7 mouse cellular contexts compared by ENCODE assay signal in the genomic region with DNA sequence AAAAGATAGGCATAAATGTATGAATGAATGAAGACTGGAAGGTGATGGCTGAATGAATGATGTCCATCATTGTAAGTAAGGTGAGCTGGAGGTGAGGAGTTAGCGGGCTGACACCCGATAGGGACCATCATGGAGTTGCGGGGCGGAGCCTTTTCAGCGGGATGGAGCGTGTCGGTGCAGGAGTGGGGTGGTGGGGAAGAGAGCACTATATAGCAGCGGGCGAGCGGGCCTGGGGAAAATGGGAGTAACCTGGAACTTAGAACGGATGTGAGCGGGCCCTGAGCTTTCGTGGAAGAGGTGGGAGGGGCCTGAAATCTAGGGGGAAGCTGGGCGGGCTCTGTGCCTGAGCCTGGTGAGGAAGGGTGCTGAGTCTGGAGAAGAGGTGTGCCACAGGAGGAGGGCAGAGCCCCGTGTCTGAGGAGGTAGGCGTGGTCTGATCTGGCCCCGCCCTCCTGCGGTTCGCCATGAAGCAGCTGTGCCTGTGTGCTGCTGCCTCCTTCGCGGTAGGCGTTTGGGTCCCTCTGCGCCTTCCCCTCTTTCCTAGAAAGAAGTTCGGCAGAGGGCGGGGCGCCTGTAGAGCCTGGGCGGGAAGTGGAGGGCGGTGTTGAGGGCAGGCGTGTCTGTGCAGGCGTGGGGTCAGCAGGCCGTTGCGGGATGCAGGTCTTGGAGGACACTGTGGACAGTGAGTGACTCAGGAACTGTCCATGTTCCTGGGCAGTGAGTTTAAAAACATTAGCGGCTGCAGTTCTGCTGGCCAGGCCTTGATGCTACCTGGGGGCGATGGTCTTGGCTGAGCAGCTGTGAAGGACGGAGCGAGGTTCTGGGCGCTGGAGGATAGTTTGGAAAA. TPM values are rescaled to one million over a fixed set of nuclear protein-coding genes. Genes with fewer than 3 reads are reported as not detected.
DNase-seq lines count a peak whose midpoint lies in the region; ATAC-seq and TF ChIP-seq lines count a peak whose summit lies in the region.

No protein-coding gene starts in this region.

- TF ChIP-seq CTCF in intestine, postnatal 0 days (IDR thresholded peaks at IDR 0.05; ENCODE audit: low read depth), result no peak

- no peaks in the 10 kb centered on the region for H3K36me3 ChIP-seq in intestine, postnatal 0 days (ENCODE audit: control insufficient read depth, insufficient read depth)
- H3K36me3 ChIP-seq in midbrain, embryonic 11.5 days (ENCODE audit: control insufficient read depth, insufficient read depth, low read length), result no peaks in the 10 kb centered on the region

- 0 out of 2 replicates have a peak overlapping the region, but pooled peaks have one; percentile 5 for H3K9ac ChIP-seq in intestine, postnatal 0 days (ENCODE audit: low read depth, low read length)
- peak overlapping the region; percentile 65 for H3K9ac ChIP-seq in midbrain, embryonic 11.5 days (ENCODE audit: low read length)

- H3K4me2 ChIP-seq in intestine, postnatal 0 days (replicated peaks; ENCODE audit: low read depth), result peak overlapping the region; percentile 72
- H3K4me2 ChIP-seq in midbrain, embryonic 11.5 days, result peak overlapping the region; percentile 67

- H3K4me1 ChIP-seq in intestine, postnatal 0 days (replicated peaks; ENCODE audit: control insufficient read depth, insufficient read depth, low read length), result no peaks in the 10 kb centered on the region
- peaks cover 8% of the 10 kb centered on the region for H3K4me1 ChIP-seq in midbrain, embryonic 11.5 days (ENCODE audit: control insufficient read depth, insufficient read depth, low read length)

- peak overlapping the region; percentile 39 for H3K4me3 ChIP-seq in intestine, postnatal 0 days (ENCODE audit: low read depth, low read length)
- H3K4me3 ChIP-seq in midbrain, embryonic 11.5 days (ENCODE audit: low read depth, low read length), result peak overlapping the region; percentile 38

- DNase-seq in adrenal gland, postnatal 14 days, result peak; percentile 92
- DNase-seq in embryo, embryonic 9.5 days (ENCODE audit: extremely low spot score), result peak; percentile 89
- peak; percentile 80 for DNase-seq in left cerebral cortex, postnatal 4 days
- DNase-seq in midbrain, embryonic 11.5 days (ENCODE audit: low spot score, missing footprints), result peak; percentile 97
- peak; percentile 84 for DNase-seq in right cerebral cortex, postnatal 4 days

- peak; percentile 96 for ATAC-seq in granulocyte monocyte progenitor cell, adult 5-6 weeks (replicated peaks; ENCODE audit: poor library complexity, severe bottlenecking)
- peak; percentile 88 for ATAC-seq in intestine, postnatal 0 days
- peak; percentile 92 for ATAC-seq in midbrain, embryonic 11.5 days (ENCODE audit: low FRiP score)

- 4% methylated on average over 37 of the region's 37 CpGs for WGBS in intestine, postnatal 0 days
- WGBS in midbrain, embryonic 11.5 days, result 4% methylated on average over 37 of the region's 37 CpGs

- no peaks in the 10 kb centered on the region for H3K9me3 ChIP-seq in intestine, postnatal 0 days (ENCODE audit: control insufficient read depth)
- H3K9me3 ChIP-seq in midbrain, embryonic 11.5 days (ENCODE audit: control insufficient read depth, low read length), result no peaks in the 10 kb centered on the region

- no peak overlapping the region for H3K27ac ChIP-seq in intestine, postnatal 0 days (ENCODE audit: low read depth, low read length)
- no peak overlapping the region for H3K27ac ChIP-seq in midbrain, embryonic 11.5 days (ENCODE audit: low read depth, low read length)

- no peaks in the 10 kb centered on the region for H3K27me3 ChIP-seq in intestine, postnatal 0 days (replicated peaks; ENCODE audit: control insufficient read depth, insufficient read depth, low read length)
- no peaks in the 10 kb centered on the region for H3K27me3 ChIP-seq in midbrain, embryonic 11.5 days (ENCODE audit: control insufficient read depth, insufficient read depth, low read length)

- intact Hi-C loops in left cerebral cortex, postnatal 4 days (cut with DNase I), result no loop called here

RNA-seq across cellular contexts. Expression of gene Ankrd24, which starts 5.1 kb away (rescaled TPM):
- total RNA-seq in adrenal gland, postnatal 14 days (2021), result 18.1 and 22.5 TPM in 2 replicates
- 7.6 and 9.2 TPM in 2 replicates for total RNA-seq in granulocyte monocyte progenitor cell, adult 5-6 weeks (2014; fragmentation: Nextera tagmentation)
- total RNA-seq in granulocyte monocyte progenitor cell, adult 5-6 weeks (2017), result 7.5 and 8.3 TPM in 2 replicates
- 3.5 and 4.2 TPM in 2 replicates for polyA plus RNA-seq in intestine, postnatal 0 days (2015; fragmentation: Nextera tagmentation; extraction: Ambion mirVana)
- 10 to 100 TPM; 37.9 to 44.6 TPM for total RNA-seq in left cerebral cortex, postnatal 4 days (2021)
- 4.2 and 4.6 TPM in 2 replicates for polyA plus RNA-seq in midbrain, embryonic 11.5 days (2014; fragmentation: Nextera tagmentation; extraction: Ambion mirVana)

RNA-seq across cellular contexts. Expression of gene Sirt6, which starts 5.9 kb away (rescaled TPM):
- 22.2 and 24.3 TPM in 2 replicates for total RNA-seq in adrenal gland, postnatal 14 days (2021)
- total RNA-seq in granulocyte monocyte progenitor cell, adult 5-6 weeks (2014; fragmentation: Nextera tagmentation), result 8.3 and 12.6 TPM in 2 replicates
- total RNA-seq in granulocyte monocyte progenitor cell, adult 5-6 weeks (2017), result 5.3 and 6.2 TPM in 2 replicates
- polyA plus RNA-seq in intestine, postnatal 0 days (2015; fragmentation: Nextera tagmentation; extraction: Ambion mirVana), result 13.5 and 13.9 TPM in 2 replicates
- total RNA-seq in left cerebral cortex, postnatal 4 days (2021), result 10 to 100 TPM; 37.4 to 38.1 TPM
- 36.6 and 38.9 TPM in 2 replicates for polyA plus RNA-seq in midbrain, embryonic 11.5 days (2014; fragmentation: Nextera tagmentation; extraction: Ambion mirVana)

RNA-seq across cellular contexts. Expression of gene Gm10778, which starts 15.4 kb away (rescaled TPM):
- 2.1 and 3.3 TPM in 2 replicates for total RNA-seq in adrenal gland, postnatal 14 days (2021)
- total RNA-seq in granulocyte monocyte progenitor cell, adult 5-6 weeks (2014; fragmentation: Nextera tagmentation), result 3.1 and 9.4 TPM in 2 replicates
- 4.2 and 6.1 TPM in 2 replicates for total RNA-seq in granulocyte monocyte progenitor cell, adult 5-6 weeks (2017)
- 1.6 TPM in 2 replicates for polyA plus RNA-seq in intestine, postnatal 0 days (2015; fragmentation: Nextera tagmentation; extraction: Ambion mirVana)
- total RNA-seq in left cerebral cortex, postnatal 4 days (2021), result 1 to 10 TPM; 5.4 to 5.5 TPM
- 6.5 and 6.7 TPM in 2 replicates for polyA plus RNA-seq in midbrain, embryonic 11.5 days (2014; fragmentation: Nextera tagmentation; extraction: Ambion mirVana)

RNA-seq across cellular contexts. Expression of gene BC025920, which starts 27.4 kb away (rescaled TPM):
- 2.0 TPM in 2 replicates for total RNA-seq in adrenal gland, postnatal 14 days (2021)
- 3.7 and 4.4 TPM in 2 replicates for total RNA-seq in granulocyte monocyte progenitor cell, adult 5-6 weeks (2014; fragmentation: Nextera tagmentation)
- total RNA-seq in granulocyte monocyte progenitor cell, adult 5-6 weeks (2017), result 0.26 and 1.4 TPM in 2 replicates
- polyA plus RNA-seq in intestine, postnatal 0 days (2015; fragmentation: Nextera tagmentation; extraction: Ambion mirVana), result 0.18 and 0.20 TPM in 2 replicates
- total RNA-seq in left cerebral cortex, postnatal 4 days (2021), result 1 to 10 TPM; 2.5 to 2.7 TPM
- polyA plus RNA-seq in midbrain, embryonic 11.5 days (2014; fragmentation: Nextera tagmentation; extraction: Ambion mirVana), result 0.47 and 0.89 TPM in 2 replicates

RNA-seq across cellular contexts. Expression of gene Tle6, which starts 32.6 kb away (rescaled TPM):
- 10.1 and 15.3 TPM in 2 replicates for total RNA-seq in adrenal gland, postnatal 14 days (2021)
- 22.2 and 26.0 TPM in 2 replicates for total RNA-seq in granulocyte monocyte progenitor cell, adult 5-6 weeks (2014; fragmentation: Nextera tagmentation)
- total RNA-seq in granulocyte monocyte progenitor cell, adult 5-6 weeks (2017), result 4.9 and 7.9 TPM in 2 replicates
- 3.9 and 4.2 TPM in 2 replicates for polyA plus RNA-seq in intestine, postnatal 0 days (2015; fragmentation: Nextera tagmentation; extraction: Ambion mirVana)
- total RNA-seq in left cerebral cortex, postnatal 4 days (2021), result 1 to 10 TPM; 2.2 to 3.2 TPM
- polyA plus RNA-seq in midbrain, embryonic 11.5 days (2014; fragmentation: Nextera tagmentation; extraction: Ambion mirVana), result 4.6 and 6.0 TPM in 2 replicates
